Mouse (Mus musculus) embryonic fibroblast, embryonic 13.5 days (primary cell): ENCODE measurements around the gene Psg21. TPM values are rescaled to one million over a fixed set of nuclear protein-coding genes. Genes with fewer than 3 reads are reported as not detected.
A peak's percentile ranks its signal among the peaks of the same experiment; 100 is the strongest.
"Not testable (repeated sequence)": the region's sequence is repeated elsewhere in the genome, so short reads cannot be mapped to it uniquely, and the experiment has no call there.

Source experiments
- H3K27ac ChIP-seq: 2 replicates; pipeline ENCODE4 v1.5.1; 2012; ENCODE audit warnings: low read length, control low read depth, inconsistent platforms; ENCODE audit not compliant: insufficient read depth
- H3K4me1 ChIP-seq: 2 replicates; pipeline ENCODE4 v1.6.1; 2011; ENCODE audit warnings: low read length; ENCODE audit not compliant: control insufficient read depth, insufficient read depth
- H3K4me3 ChIP-seq: 2 replicates; pipeline ENCODE4 v1.5.1; 2011; ENCODE audit warnings: mild to moderate bottlenecking, control low read depth, low read length; ENCODE audit not compliant: insufficient read depth
- CTCF ChIP-seq: IDR thresholded peaks from 2 replicates; pipeline ENCODE4 v1.5.1; 2011; ENCODE audit warnings: mild to moderate bottlenecking, control low read depth, low read length, moderate library complexity, borderline replicate concordance; ENCODE audit not compliant: insufficient read depth
- POLR2A ChIP-seq: IDR thresholded peaks from 2 replicates; pipeline ENCODE4 v1.6.1; 2011; ENCODE audit warnings: low read depth, mild to moderate bottlenecking, control low read depth, low read length, moderate library complexity
- polyA plus RNA-seq: library from polyadenylated mRNA; stranded (reverse); fragments of >200 nt; gene quantifications from 2 replicates; pipeline ENCODE4 v1.2.4, GENCODE M21; 2011; ENCODE audit warnings: low read depth; ENCODE audit not compliant: missing spikeins, insufficient read length

Gene Psg21
- not detected in 2 replicates for polyA plus RNA-seq

DNA sequence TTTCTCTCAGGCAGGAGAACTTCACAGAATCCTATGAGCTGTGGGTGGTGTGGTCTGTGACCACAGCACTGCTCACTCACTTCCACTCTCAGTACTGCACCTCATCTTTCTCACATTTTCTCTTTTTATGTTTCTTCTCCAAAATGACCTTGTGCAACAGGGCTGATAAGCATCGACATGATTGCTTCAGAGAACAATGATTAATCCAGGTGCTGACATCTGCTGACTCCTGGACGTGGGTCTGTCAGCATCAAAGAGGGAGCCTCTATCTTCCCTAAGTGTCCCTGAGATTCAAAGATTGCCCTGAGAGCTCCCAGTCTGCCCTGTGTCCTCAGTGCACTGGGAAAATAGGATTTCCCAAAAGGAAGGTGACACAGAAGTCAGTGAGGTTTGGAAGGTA is at the start of gene Psg21:
TSS of gene Psg21 (minus strand) at position 101 of the 400 bp plus-strand sequence.
- not testable (repeated sequence) for H3K27ac ChIP-seq, H3K4me1 ChIP-seq, H3K4me3 ChIP-seq

DNA sequence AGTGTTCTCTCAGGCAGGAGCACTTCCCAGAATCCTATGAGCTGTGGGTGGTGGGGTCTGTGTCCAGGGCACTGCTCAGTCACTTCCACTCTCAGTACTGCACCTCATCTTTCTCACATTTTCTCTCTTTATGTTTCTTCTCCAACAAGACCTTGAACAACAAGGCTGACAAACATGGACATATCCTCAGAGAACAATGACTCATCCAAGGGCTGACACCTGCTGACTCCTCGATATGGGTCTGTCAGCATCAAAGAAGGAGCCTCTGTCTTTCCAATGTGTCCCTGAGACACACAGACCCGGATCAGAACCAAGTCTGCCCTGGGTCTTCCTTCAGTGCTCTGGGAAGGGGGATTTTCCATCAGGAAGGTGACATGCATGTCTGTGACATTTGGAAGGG is 29.6 kb upstream of the Psg21 start, which contains the start of gene Psg20:
TSS of gene Psg20 (minus strand) at position 101 of the 400 bp plus-strand sequence.
- Histone ChIP-seq H3K4me1 (no peaks in the 10 kb centered on the region), H3K4me3 (no peak within 1 kb of the TSS), H3K27ac (no peak within 1 kb of the TSS)
- TF ChIP-seq CTCF (no peak), POLR2A (no peak)

DNA sequence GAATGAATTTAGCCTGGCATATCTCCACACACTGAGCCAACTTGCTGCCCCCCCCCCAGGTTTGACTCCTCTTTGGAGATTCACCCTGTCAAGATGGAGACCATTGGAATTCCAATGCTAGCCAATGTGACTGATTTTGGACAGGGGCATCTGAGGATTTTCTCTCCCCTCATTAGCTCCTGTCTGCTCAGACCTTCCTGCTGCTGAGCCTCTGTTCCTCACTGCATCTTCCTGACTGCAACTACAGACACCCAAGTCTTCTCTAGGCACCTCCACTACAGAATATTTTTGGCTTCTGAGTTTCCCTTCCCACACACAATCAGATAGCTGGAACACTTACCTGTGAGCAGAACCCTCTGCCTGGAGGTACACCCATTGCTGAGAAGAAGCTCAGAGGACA is 29.1 kb upstream of the Psg21 start:
- H3K4me3 ChIP-seq, result no peak overlapping the region
- TF ChIP-seq POLR2A, result no peak
- TF ChIP-seq CTCF, result no peak
- no peaks in the 10 kb centered on the region for H3K4me1 ChIP-seq
- no peak overlapping the region for H3K27ac ChIP-seq

DNA sequence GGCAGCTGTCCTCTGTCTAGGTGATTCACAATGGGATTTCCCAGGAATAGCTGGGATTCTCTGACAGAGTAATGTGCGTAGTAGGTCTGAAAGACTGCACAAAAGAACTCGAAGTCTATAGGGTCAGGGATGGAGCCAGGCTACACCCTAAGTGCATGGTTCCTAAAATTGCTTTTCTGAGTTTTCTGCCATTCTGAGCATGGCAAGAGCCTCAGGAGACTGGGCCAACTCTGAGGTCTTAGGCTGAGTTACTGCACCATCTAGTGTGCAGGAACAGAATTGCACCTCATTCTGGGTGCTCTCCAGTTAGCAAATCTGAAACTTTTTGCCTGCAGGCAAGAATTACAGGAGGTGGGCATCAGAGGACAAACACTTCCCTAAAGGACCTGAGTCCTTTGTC is 23.2 kb upstream of the Psg21 start:
- H3K4me3 ChIP-seq, result no peak overlapping the region
- TF ChIP-seq CTCF, result 0 out of 2 replicates have a peak, but pooled peaks have one; percentile 5
- no peak for TF ChIP-seq POLR2A
- no peak overlapping the region for H3K27ac ChIP-seq

DNA sequence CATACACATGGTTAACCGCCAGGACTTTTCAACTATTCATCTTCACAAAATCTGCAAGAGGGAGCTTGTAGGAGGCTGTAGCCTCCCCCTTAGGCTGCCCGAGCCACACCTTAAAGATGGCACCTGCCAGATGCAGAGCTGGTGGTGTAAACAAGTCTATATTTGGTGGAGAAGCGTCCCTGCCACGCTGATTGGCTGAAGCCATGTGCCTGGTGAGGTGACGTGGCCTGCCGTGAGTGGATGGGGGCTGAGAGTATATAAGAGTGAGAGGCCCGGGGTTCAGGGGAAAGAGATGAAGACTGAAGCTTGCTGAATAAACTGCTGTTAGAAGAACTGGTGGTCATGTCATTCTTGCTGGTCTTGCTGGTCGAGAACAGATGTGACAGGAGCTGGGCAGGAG is 29.6 kb downstream of the Psg21 start:
- not testable (repeated sequence) for H3K4me1 ChIP-seq, H3K27ac ChIP-seq, H3K4me3 ChIP-seq

More for the DNA sequence above, 23.2 kb upstream of the Psg21 start:
- H3K4me1 ChIP-seq, result no peaks in the 10 kb centered on the region

DNA sequence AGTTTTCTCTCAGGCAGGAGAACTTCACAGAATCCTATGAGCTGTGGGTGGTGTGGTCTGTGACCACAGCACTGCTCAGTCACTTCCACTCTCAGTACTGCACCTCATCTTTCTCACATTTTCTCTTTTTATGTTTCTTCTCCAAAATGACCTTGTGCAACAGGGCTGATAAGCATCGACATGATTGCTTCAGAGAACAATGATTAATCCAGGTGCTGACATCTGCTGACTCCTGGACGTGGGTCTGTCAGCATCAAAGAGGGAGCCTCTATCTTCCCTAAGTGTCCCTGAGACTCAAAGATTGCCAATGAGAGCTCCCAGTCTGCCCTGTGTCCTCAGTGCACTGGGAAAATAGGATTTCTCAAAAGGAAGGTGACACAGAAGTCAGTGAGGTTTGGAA is 40.1 kb downstream of the Psg21 start, which contains the start of gene Psg23:
TSS of gene Psg23 (minus strand) at position 101 of the 400 bp plus-strand sequence.
- H3K4me3 ChIP-seq, H3K4me1 ChIP-seq, H3K27ac ChIP-seq: not testable (repeated sequence)

Other genes starting within 250 kb of the Psg21 start
- not detected in 2 replicates for gene Psg28, start 224.7 kb downstream of the Psg21 start, polyA plus RNA-seq
- gene Psg26, start 172.5 kb downstream of the Psg21 start, polyA plus RNA-seq, result not detected in 2 replicates
- gene Psg25, start 124.5 kb downstream of the Psg21 start, polyA plus RNA-seq, result not detected in 2 replicates
- not detected in 2 replicates for gene Psg27, start 89.4 kb downstream of the Psg21 start, polyA plus RNA-seq
- not detected in 2 replicates for gene Psg23, start 40.2 kb downstream of the Psg21 start, polyA plus RNA-seq
- gene Psg20, start 29.5 kb upstream of the Psg21 start, polyA plus RNA-seq, result not detected in 2 replicates
- not detected in 2 replicates for gene Psg22, start 61.4 kb upstream of the Psg21 start, polyA plus RNA-seq
- gene Psg19, start 141.8 kb upstream of the Psg21 start, polyA plus RNA-seq, result not detected in 2 replicates
- not detected in 2 replicates for gene Psg17, start 164.9 kb upstream of the Psg21 start, polyA plus RNA-seq
- gene Mill2, start 183.2 kb upstream of the Psg21 start, polyA plus RNA-seq, result 1.8 and 3.0 TPM in 2 replicates
- gene Pglyrp1, start 214.6 kb upstream of the Psg21 start, polyA plus RNA-seq, result not detected in 2 replicates